Mouse (Mus musculus) ovary, postnatal 36 days (tissue): ENCODE measurements around the gene Gm11037.

ENCODE experiments used
- DNase-seq: peaks from one replicate; pipeline ENCODE4 v3.0.0; 2022; ENCODE audit warnings: low spot score, mixed read lengths

The Gm11037 gene

DNA sequence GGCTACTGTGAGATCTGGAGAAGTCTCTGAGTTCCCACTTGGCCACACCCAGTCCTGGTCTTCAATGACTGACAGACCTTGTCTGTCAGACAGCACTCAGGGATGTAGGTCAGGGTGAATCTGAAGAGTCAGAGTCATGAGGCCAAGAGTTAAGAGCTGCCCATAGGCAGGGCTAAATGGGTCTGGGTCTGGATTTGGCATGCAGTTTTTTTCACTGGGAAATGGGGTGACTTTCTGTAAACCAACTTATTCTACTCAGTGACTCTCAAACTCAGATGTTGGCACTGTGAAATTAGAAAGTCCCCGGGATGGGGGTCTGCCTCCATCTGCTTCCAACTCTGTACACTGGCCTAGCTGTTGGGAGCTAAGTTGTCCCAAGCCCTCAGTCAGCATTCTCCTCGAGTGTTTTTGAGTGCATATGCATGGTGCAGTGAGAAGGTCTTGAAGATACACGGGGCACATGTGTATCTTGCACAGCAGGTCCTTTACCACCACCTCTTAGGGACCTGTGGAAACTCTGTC is 4.6 kb upstream of the Gm11037 start:
- no peak for DNase-seq

DNA sequence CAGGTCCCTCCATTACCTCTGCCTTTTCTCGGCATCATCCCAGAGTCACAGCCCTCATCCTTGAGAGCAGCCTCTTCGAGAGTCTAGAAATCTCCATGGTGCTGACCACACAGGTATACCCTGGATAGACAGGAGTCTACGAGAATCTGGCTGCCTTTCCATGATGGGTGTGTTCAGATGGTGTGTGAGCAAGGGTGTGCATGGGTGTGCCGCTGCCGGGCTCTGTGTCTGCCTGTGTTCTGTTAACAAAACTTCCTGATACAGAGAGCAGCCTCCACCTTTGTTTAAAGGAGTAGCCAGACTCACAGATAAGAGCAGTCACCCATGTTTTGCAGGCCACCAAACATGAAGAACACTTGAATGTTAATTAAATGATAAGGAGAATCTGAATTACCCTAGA is 3.5 kb upstream of the Gm11037 start:
- no peak for DNase-seq

DNA sequence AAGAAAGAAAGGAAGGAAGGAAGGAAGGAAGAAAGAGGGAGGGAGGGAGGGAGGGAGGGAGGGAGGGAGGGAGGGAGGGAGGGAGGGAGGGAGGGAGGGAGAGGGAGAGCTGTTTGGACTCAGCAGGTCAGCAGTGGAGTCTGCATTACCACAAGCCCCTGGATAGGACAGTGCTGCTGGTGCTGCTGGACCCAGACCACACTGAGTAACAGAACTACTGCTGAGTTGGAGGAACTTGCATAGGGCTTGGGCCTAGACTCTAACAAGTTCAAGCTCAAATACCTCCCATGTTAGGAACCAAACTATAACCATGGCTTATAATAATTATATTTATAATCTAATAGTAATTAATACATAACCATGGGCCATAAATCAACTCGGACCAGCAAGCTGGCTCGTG is 2.4 kb upstream of the Gm11037 start:
- no peak for DNase-seq

DNA sequence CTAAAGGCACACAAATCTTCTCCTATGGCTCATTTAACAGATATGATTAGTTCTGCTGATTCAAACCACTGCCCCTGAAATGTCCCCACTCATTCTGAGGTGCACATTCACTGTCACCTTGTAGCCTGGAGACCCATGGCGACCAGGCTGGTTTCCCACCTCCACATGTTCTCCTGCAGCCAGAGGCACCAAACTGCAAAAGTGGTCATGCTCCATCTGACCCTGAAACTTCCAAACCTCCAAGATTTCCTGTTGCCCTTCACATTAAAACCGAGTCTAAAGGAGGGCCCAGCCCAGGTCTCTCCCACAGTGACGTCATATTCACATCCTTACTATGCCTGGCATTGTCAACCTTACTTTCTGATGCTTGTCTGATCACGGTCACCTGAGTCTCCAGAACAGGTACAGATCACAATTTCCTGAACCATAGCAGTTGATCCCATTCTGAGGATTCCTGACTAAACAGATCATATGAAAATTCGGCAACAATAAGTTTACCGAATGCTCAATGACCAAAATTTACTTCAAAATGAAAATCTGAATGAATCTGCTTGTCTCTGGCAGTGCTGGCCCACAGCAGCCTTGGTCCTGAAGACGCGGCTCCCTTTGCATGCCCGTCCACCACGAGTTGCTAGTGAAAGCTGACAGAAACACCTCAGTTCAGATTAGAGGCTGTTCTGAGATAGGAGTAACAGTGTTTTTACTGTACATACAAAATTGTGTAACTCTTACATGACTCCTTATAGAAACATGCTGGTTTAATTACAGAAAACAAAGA is 997 bp upstream of the Gm11037 start:
- no peak for DNase-seq

DNA sequence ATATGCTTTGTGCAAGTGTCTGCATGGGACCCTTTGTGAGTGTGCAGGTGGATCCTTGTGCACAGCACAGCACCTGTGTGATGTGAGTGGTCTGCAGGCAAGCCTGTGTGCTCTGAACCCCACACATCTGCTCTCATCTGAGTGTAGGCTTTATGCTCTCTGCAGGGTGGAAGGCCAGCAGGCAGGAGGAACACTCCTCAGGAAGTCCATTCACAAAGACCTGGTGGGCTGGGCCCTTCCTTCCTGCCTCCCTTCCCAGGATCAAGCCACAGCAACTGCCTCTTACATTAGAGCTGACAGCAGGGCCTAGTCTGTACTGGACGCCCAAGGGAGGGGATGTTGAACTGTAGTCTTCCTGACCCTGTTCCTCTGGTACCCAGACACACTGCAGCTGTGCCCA is 1.1 kb downstream of the Gm11037 start:
- no peak for DNase-seq

DNA sequence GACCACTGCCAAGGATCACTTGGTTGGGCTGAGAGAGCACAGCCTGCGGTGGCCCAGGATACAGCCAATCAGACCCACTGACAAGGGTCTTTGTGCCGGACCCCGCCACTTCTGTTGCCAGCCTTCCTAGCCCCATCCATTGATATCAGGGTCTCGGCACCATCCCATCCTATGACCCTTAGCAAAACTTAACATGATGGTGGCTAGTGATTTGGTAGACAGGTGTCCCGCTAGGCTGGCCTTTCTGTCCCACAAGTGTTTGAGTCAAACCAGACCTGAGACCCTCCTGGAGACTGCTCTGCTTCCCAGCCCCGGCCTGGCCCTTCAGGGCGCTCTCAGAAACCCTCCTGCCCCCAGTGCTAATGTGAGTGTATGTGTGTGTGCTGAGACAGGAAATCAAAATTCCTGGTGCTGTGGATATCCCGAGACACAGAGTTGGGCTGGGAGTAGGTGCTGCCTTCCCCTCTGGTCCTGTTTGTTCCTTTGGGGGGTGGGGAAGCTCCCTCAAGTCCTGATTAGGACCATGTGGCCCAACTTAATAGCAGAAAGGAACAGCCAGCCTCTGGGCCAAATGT is 1.6 kb downstream of the Gm11037 start:
- no peak for DNase-seq

DNA sequence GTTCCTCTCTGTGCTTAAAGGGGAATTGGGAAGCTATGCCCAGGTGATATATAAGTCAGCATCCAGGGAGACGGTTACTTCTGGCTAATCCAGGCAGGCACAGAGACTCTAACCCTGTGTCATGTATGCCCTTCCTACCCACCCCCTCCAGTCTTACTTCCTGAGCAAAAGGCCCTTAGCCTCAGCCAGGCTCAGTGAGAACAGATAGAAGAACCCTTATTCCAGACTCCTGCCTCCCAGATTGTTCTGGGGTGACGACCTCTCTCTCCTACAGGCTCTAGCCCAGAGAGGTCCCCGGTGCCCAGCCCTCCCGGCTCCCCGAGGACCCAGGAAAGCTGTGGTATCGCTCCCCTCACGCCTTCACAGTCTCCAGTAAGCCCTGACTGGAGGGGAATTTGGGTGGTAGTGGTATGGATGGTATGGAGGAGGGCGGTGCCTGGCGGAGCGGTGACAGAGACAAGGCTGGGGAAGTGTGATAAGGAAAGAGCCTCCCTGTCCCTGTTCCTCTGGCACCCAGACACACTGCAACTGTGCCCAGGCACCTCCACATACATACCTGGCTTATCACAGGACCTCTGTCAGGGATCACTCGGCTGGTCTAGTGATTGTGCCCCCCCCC is 2.3 kb downstream of the Gm11037 start:
- no peak for DNase-seq

DNA sequence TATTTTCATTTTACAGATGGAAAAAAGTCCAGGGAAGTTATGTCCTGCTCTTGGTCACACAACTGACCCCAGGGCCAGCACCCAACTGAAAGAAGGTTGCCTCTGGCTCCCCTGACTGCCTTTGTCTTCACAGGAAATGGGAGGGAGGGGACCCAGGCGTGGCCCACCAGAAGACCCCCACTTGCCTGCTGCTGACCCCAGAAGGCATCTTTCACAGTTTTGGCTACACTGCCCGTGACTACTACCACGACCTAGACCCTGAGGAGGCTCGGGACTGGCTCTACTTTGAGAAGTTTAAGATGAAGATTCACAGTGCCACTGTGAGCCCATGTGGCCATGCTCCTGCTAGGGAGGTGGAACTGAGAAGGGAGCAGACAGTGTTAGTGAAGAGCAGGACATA is 5.0 kb downstream of the Gm11037 start:
- no peak for DNase-seq

DNA sequence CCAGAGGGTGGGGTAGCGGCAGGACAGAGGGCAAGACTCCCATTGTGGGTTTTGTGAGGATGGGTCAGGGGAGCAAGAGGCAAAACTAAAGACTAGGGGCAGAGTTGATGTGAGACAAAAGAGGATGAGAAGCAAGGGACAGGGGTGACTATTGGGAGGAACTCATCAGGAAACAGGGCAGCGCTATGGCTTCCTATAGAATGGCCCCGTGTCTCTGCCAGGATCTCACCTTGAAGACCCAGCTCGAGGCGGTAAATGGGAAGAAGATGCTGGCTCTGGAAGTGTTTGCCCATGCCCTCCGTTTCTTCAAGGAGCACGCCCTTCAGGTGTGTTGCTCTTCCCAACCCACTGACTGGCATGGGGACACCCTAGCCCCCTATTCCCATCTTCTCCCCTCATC is 5.5 kb downstream of the Gm11037 start:
- no peak for DNase-seq

DNA sequence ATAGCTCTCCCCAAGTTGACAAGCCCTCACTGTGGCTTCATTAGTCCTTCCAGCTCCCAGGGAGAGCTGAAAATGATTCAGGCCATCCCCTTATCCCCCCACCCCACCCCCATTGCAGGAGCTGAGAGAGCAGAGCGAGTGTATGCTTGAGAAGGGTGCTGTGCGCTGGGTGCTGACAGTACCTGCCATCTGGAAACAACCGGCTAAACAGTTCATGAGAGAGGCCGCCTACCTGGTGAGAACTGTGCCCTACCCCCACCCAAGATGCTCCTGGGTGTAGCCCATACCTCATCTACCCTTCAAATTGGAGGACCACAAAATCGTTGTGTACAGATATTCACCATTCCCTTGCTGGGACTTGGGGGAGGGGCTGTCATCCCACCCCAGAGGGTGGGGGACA is 6.0 kb downstream of the Gm11037 start:
- no peak for DNase-seq

DNA sequence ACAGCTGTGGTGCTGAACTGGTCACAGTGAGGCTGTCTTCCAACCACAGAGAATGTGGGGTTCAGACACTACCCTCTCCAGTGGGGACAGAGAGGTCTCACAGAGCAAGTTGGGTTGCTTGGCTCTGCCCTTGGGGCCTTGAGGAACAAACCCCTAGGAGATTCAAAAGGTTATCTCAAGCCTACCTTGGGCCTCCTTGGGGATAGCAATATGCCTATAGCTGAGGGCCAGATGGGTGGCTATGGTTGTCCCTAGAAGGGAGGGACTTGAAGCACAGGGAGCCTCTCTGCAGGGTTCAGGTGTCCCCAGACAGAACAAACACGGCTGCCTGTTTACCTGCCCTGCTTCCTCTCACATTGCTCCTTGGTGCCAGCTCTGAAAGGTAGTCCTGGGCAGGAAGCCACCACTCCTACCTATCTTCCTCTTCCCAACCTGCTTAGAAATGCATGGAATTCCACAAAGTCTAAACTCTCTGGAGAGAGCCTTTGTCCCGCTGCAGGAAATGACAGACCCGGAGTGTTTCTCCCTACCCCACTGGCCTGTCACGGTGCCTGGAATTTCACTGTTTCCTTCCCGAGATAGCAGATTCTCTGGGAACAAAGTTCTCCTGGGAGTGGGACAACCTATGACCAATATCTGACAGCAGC is 6.7 kb downstream of the Gm11037 start:
- no peak for DNase-seq

DNA sequence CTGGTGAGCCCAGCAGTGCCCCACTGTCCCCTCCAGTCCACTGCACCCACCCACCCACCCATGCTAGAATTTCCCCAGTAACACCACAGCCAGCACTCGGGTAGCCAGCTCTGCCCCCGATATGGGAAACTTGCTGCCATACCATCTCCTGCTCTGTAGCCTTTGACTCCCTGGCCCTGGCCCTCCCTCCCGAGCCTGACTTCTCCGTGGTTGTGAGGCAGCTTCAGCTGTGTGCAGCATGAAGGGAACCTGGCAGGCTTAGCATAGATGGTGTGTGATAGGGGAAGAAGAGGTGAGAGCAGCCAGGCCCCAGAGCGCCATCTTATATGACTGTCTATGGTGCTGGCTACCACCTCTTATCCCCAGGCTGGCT is 7.2 kb downstream of the Gm11037 start:
- no peak for DNase-seq

DNA sequence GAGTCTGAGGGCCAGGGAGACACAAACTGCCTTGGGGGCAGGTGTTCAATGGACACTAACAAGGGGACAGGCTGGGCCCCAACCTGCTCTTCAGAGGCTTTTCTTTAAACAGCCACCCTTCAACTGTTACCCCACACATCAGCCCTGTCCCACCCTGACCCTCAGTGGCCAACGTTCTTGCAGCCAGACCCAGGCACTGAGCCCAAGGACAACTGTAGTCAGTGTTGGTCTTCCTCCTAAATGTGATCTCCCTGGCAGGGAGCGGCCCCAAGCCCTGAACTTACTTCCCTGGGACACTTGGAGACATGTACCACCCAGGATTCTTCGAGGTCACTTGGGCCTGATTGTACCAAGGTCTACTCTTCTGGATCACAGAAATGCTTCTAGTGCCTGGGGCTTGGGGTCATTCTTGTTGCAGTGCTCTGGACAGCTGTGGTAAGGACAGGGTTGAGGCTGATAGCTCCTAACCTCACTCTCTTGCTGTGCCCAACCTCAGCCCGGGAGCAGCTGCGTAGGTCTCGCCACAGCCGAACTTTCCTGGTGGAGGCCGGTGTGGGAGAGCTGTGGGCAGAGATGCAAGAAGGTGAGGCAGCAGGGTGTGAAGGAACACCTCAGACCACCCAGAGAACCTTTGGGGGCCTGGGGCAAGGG is 8.2 kb downstream of the Gm11037 start:
- DNase-seq = no peak

DNA sequence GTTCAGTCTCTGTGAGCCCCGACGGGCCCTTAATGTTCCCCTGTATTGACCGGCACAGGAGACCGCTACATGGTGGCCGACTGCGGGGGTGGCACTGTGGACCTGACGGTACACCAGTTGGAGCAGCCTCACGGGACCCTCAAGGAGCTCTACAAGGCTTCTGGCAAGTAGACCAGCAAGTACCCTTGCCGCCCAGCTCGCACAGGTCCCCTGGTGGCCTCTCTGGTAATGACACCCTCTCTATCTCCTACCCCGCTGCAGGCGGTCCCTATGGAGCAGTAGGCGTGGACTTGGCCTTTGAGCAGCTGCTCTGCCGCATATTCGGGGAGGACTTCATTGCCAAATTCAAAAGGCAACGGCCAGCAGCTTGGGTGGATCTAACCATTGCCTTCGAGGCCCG is 9.3 kb downstream of the Gm11037 start:
- peak; percentile 78 for DNase-seq

DNA sequence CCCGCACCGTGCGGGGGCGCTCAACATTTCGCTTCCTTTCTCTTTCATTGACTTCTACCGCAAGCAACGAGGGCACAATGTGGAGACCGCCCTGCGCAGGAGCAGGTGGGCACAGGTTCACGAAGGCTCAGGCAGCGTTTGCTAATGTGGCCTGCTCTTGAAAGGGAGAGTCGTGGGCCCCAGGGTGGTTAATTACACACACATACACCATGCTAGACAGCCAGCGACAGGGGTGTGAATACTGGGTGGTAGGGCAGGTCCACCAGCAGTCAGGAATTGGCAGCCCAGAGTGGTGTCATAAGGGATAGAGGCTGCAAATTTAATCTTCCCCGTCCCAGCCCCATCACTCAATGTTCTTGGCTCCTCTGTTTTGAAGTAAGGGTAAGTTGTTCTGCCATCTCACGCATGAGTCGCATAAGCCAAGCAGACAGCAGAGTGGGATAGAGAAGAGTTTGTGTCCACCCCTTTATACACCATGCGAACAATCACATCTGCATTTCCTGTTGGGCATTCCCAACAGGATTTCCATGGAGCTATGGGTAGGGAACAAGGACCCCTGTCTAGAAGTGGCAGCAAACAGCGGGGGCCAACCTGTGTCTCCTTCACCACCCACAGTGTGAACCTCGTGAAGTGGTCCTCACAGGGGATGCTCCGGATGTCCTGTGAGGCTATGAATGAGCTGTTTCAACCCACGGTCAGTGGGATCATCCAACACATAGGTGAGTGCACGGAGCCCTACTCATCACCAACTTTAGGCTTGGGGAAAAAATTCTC is 9.9 kb downstream of the Gm11037 start:
- DNase-seq = no peak

DNA sequence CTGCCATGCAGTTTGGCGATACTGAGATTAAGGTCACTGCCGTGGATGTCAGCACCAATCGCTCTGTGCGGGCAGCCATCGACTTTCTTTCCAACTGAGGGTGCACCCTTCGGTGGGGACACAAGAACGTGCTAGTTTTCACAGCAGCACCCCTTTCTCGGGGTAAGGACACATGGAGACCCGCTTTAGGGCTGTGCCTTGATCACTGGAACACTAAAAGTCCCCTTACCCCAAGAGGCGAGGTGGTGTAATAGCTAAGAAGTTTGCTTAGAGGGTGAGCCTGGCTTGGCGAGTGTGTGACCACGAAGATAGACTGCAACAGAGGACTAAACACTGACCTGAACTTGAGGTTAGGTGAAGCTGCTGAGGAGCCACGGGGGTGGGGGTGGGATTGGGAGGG is 11.8 kb downstream of the Gm11037 start:
- no peak for DNase-seq

DNA sequence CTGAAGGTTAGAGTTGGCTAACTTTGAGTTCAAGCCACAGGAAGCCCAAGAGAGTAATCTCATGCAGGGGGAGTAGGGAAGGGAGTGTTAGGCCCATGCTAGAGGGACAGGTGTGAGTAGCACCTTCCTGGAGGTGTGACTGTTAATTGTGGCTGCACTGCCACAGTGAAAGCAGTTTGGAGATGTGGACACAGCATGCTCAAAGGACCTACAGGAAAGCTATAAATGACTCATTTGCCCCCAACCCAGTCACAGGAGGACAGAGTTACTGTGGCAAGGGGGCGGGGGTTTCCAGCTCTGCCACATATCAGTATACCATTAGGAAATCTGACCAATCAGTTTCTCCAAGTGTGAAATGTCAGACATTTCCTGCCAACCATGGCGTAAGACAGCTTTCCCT is 12.2 kb downstream of the Gm11037 start:
- no peak for DNase-seq

DNA sequence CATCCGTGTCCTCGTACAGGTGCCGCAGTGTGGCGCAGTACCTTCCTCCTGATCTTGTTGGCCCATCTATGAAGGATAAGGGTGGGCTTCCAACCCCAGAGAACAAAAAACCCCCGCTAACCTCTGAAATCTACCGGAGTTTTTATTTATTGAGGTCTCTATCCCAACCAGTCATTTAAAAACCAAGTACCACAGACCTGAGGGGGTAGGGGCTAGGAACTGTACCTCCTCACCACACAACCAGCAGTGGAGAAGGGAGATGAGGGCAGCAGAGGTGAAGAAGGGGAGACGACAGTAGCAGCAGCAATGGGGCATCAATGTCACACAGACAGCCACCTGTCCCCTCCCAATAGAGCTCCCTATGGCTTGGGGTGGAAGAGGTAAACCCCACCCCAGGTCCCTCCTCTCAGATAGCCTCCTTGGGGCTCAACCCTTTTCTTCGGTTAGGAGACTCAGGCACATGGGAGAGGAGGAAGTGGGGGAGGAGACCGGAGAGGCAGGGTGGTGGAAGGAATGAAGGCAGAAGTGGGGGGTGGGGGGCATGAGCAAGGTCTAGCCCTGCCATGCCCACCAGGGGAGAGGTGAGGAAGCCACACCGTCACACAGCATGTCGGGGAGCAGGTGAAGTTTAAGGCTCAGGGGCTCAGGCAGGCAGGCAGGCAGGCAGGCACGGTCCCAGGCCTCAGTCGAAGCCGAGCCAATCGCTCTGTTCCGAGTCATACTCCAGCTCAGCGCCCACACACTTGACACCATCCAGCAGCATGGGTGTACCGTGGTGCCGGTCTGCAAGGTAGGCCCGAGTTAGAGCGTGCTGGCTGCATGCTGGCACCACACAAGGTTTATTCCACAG is 13.1 kb downstream of the Gm11037 start:
- no peak for DNase-seq

DNA sequence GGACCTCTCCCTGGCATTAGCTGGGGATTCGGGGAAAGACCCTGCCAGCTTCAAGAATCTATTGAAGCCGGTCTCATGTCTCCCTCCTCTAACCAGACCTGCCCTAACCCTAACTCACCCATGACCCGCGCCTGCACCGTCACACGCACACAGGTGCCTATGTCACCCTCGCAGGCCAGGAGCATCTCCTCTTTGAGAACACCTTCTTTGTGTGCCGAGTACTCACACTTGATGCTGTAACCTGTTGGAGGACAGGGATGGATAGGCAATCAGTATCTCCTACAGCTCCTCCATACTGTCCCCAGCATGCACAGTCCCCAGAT is 13.7 kb downstream of the Gm11037 start:
- DNase-seq = no peak

DNA sequence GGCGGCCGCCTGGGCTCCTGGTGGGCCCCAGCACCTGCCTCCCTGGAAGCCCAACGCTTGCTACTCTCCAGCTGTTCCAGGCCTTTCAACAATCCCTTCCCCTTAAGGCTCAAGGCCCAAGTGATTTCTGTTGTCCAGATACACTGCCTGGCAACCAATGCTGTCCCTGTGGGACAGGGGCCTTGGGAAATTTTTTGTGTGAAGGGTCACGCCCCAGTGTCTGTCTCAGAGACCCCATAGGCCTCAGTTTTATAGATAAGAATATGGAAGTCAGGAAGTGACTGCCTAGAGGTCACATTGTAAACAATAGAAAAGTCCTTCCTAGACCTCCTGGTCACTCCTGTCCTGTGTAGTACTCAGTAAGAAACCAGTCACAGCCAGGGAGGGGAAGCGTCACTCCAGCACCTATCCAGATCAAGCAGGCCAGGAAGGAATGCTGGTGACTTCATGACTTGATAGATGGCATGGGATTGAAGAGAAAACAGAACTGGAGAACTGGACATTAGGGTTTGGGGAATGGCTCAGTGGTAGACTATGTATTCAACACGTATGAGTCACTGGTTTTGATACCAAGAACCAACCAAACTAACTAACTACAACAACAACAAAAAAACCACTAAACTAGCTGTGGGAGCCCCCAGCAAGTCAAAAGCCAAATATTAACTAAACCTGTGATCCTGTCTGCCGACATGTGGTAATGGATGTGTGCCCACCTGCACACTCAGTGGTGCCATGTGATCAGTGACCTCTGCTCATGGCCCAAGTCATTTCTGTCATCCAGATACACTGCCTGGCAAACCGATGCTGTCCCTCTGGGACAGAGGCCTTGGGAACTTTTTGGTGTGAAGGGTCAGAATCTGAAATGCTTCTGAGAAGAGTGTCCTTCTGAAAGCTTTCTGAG is 15.3 kb downstream of the Gm11037 start:
- no peak for DNase-seq
